Mouse (Mus musculus): ENCODE results near the gene Gm27029. TPM values are rescaled to one million over a fixed set of nuclear protein-coding genes. Genes with fewer than 3 reads are reported as not detected.
"Not testable (repeated sequence)": the region's sequence is repeated elsewhere in the genome, so short reads cannot be mapped to it uniquely, and the experiment has no call there.

Gm27029 gene
- polyA plus RNA-seq, 1 experiment from 2014 or later: 9.3 TPM

GRCm38 (mm10) chr11:101378196-101378595, 46.4 kb downstream of the Gm27029 start:
- not testable (repeated sequence) for DNase-seq (ENCODE audit: low spot score); H3K4me1 ChIP-seq (replicated peaks; ENCODE audit: control insufficient read depth, insufficient read depth, low read length); H3K9ac ChIP-seq (ENCODE audit: low read depth, low read length); H3K27ac ChIP-seq (ENCODE audit: low read depth, low read length); H3K27me3 ChIP-seq (ENCODE audit: control insufficient read depth, insufficient read depth, low read length); H3K4me2 ChIP-seq (replicated peaks; ENCODE audit: low read depth, low read length); H3K9me3 ChIP-seq (ENCODE audit: control insufficient read depth, low read length); H3K36me3 ChIP-seq (ENCODE audit: control insufficient read depth, insufficient read depth, low read length); H3K4me3 ChIP-seq (ENCODE audit: low read depth, low read length); ATAC-seq (ENCODE audit: low FRiP score)
- WGBS: 95% methylated on average over 8 of the region's 8 CpGs

DNA sequence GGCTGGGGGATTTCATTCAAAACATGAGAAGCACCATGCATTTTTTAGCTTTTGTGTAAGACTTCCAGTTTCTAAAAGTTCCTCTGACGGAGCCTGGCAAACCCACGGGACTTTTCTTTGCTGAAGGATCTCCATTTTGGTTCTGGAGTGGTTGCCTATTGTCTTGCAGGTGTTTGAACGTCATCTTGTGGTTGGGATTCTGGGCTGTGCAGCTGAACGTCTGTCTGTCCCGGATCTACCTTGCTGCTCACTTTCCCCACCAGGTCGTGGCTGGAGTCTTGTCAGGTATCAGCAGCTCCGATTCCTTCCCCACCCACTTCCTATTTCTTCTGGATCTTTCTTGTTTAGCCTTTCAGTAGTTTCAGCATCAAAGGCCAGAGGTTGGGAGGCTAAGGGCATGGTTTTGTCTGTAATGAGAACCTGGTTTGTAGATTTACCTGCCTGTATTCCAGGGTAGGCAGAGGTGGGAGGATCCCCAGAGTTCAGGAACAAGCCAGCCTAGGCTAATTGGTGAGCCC, 50.1 kb downstream of the Gm27029 start:
- Histone ChIP-seq H3K36me3 (ENCODE audit: control insufficient read depth, insufficient read depth, low read length) (no peaks in the 10 kb centered on the region), H3K27ac (ENCODE audit: low read depth, low read length) (no peak overlapping the region), H3K4me2 (replicated peaks; ENCODE audit: low read depth, low read length) (no peak overlapping the region), H3K4me1 (replicated peaks; ENCODE audit: control insufficient read depth, insufficient read depth, low read length) (no peaks in the 10 kb centered on the region), H3K9me3 (ENCODE audit: control insufficient read depth, low read length) (no peaks in the 10 kb centered on the region), H3K9ac (ENCODE audit: low read depth, low read length) (no peak overlapping the region), H3K27me3 (ENCODE audit: control insufficient read depth, insufficient read depth, low read length) (no peaks in the 10 kb centered on the region), H3K4me3 (ENCODE audit: low read depth, low read length) (no peak overlapping the region)
- WGBS: 81% methylated on average over 7 of the region's 7 CpGs
- no peak for DNase-seq (ENCODE audit: low spot score)
- ATAC-seq (ENCODE audit: low FRiP score): no peak

GRCm38 (mm10) chr11:101370141-101370540, 54.5 kb downstream of the Gm27029 start:
- Histone ChIP-seq H3K36me3 (ENCODE audit: control insufficient read depth, insufficient read depth, low read length) (no peaks in the 10 kb centered on the region), H3K27ac (ENCODE audit: low read depth, low read length) (no peak overlapping the region), H3K4me2 (replicated peaks; ENCODE audit: low read depth, low read length) (no peak overlapping the region), H3K4me1 (replicated peaks; ENCODE audit: control insufficient read depth, insufficient read depth, low read length) (no peaks in the 10 kb centered on the region), H3K9ac (ENCODE audit: low read depth, low read length) (no peak overlapping the region), H3K4me3 (ENCODE audit: low read depth, low read length) (no peak overlapping the region), H3K9me3 (ENCODE audit: control insufficient read depth, low read length) (no peaks in the 10 kb centered on the region), H3K27me3 (ENCODE audit: control insufficient read depth, insufficient read depth, low read length) (no peaks in the 10 kb centered on the region)
- DNase-seq (ENCODE audit: low spot score) (no peak), ATAC-seq (ENCODE audit: low FRiP score) (no peak)
- WGBS: 67% methylated on average over 5 of the region's 5 CpGs

DNA sequence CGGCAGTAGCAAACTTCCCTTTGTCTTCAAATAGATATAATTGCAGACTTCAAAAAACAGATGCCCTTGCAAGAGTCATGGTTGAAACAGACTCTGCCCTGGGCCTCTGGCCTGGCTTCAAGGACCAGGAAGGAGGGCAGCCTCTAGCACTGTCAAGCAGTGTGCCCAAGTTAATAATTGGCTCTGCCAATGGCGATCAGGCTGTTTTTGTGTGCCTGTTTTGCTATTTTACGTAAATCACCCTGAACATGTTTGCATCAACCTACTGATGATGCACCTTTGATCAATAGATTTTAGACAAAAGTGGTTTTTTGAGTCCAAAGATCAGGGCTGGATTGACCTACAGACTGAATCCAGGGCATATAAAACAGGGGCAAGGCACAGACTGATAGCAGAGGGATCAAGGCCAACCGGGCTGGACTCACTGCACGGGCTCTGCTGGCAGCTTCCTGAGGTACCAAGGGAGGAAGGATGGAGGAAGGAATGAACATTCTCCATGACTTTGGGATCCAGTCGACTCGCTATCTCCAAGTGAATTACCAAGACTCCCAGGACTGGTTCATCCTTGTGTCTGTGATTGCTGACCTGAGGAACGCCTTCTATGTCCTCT, 57.2 kb downstream of the Gm27029 start, which contains the start of gene G6pc:
Gene G6pc (plus strand): TSS at position 236 of the 610 bp plus-strand sequence.
- no peak for ATAC-seq (ENCODE audit: low FRiP score)
- WGBS: 86% methylated on average over 8 of the region's 8 CpGs
- H3K4me3 ChIP-seq (ENCODE audit: low read depth, low read length): no peak within 1 kb of the TSS

GRCm38 (mm10) chr11:101364531-101364931, 60.1 kb downstream of the Gm27029 start:
- Histone ChIP-seq H3K9me3 (ENCODE audit: control insufficient read depth, low read length) (no peaks in the 10 kb centered on the region), H3K27ac (ENCODE audit: low read depth, low read length) (no peak overlapping the region), H3K4me2 (replicated peaks; ENCODE audit: low read depth, low read length) (no peak overlapping the region), H3K9ac (ENCODE audit: low read depth, low read length) (no peak overlapping the region), H3K27me3 (ENCODE audit: control insufficient read depth, insufficient read depth, low read length) (no peaks in the 10 kb centered on the region), H3K36me3 (ENCODE audit: control insufficient read depth, insufficient read depth, low read length) (no peaks in the 10 kb centered on the region), H3K4me3 (ENCODE audit: low read depth, low read length) (no peak overlapping the region), H3K4me1 (replicated peaks; ENCODE audit: control insufficient read depth, insufficient read depth, low read length) (no peaks in the 10 kb centered on the region)
- WGBS: 80% methylated on average over 5 of the region's 5 CpGs
- DNase-seq (ENCODE audit: low spot score) (no peak), ATAC-seq (ENCODE audit: low FRiP score) (no peak)

More for the DNA sequence above, 57.2 kb downstream of the Gm27029 start, which contains the start of gene G6pc:
- Histone ChIP-seq H3K36me3 (ENCODE audit: control insufficient read depth, insufficient read depth, low read length) (no peaks in the 10 kb centered on the region), H3K4me2 (replicated peaks; ENCODE audit: low read depth, low read length) (no peak within 1 kb of the TSS), H3K4me1 (replicated peaks; ENCODE audit: control insufficient read depth, insufficient read depth, low read length) (no peaks in the 10 kb centered on the region), H3K27me3 (ENCODE audit: control insufficient read depth, insufficient read depth, low read length) (no peaks in the 10 kb centered on the region), H3K9me3 (ENCODE audit: control insufficient read depth, low read length) (no peaks in the 10 kb centered on the region), H3K27ac (ENCODE audit: low read depth, low read length) (no peak within 1 kb of the TSS), H3K9ac (ENCODE audit: low read depth, low read length) (no peak within 1 kb of the TSS)
- no peak for DNase-seq (ENCODE audit: low spot score)

GRCm38 (mm10) chr11:101360651-101361113, 63.9 kb downstream of the Gm27029 start:
- Histone ChIP-seq H3K27ac (ENCODE audit: low read depth, low read length) (no peak overlapping the region), H3K4me2 (replicated peaks; ENCODE audit: low read depth, low read length) (no peak overlapping the region), H3K9ac (ENCODE audit: low read depth, low read length) (no peak overlapping the region), H3K36me3 (ENCODE audit: control insufficient read depth, insufficient read depth, low read length) (no peaks in the 10 kb centered on the region), H3K4me1 (replicated peaks; ENCODE audit: control insufficient read depth, insufficient read depth, low read length) (no peaks in the 10 kb centered on the region), H3K9me3 (ENCODE audit: control insufficient read depth, low read length) (no peaks in the 10 kb centered on the region), H3K27me3 (ENCODE audit: control insufficient read depth, insufficient read depth, low read length) (no peaks in the 10 kb centered on the region), H3K4me3 (ENCODE audit: low read depth, low read length) (no peak overlapping the region)
- ATAC-seq (ENCODE audit: low FRiP score) (no peak), DNase-seq (ENCODE audit: low spot score) (no peak)
- 58% methylated on average over 3 of the region's 3 CpGs for WGBS

DNA sequence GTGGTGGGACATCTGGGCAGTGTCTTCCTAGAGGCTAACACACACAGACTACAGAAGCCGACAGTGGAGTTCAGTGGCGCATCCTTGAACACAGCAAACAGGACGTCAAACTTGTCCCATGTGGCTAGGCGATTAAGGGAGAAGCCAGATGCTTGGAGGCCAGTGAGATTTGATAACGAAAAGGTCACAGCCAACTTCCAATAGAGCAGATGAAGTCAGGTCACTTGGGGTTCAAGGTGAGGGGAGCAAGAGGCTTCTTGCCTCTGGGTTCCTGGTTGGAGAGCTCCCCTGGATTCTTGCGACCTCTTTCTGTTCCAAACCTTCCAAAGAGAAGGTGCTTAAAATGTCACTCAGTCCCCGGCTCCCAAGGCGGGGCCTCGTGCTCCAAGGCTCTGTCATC, 64.8 kb downstream of the Gm27029 start:
- 75% methylated on average over 9 of the region's 9 CpGs for WGBS
- no peak for ATAC-seq (ENCODE audit: low FRiP score)
- no peak overlapping the region for H3K4me2 ChIP-seq (replicated peaks; ENCODE audit: low read depth, low read length)

DNA sequence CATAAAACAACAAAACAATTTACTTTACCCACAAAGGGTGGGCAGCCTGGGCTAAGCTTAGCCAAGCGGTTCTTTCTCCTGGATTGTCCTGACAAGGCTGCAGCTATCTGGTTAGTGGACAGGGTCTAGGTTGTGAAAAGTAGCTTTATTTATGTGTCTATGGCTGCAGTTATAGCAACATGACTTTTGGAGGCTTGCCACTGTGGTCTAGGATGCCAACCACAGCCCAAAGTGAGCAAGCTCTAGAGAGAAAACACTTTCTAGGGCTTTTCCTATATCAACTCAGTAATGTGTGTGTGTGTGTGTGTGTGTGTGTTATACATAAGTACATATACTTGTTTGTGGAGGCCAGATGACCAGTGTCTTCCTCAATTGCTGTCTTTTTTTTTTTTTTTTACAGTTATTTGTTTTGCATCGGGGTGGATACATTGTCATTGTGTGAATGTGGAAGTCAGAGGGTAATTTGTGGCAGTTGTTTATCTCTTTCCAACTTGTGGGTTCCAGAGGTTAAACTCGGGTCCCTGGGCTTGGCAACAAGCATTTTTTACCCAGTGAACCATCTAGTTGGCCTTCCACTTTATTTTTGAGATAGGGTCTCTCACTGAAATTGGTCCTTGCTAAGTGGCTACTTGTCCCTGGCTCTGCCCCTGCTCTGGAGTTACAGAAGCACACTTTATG, 67.0 kb downstream of the Gm27029 start:
- H3K36me3 ChIP-seq (ENCODE audit: control insufficient read depth, insufficient read depth, low read length): no peaks in the 10 kb centered on the region
- no peaks in the 10 kb centered on the region for H3K4me1 ChIP-seq (replicated peaks; ENCODE audit: control insufficient read depth, insufficient read depth, low read length)
- H3K4me3 ChIP-seq (ENCODE audit: low read depth, low read length): no peak overlapping the region
- no peak overlapping the region for H3K4me2 ChIP-seq (replicated peaks; ENCODE audit: low read depth, low read length)
- H3K9ac ChIP-seq (ENCODE audit: low read depth, low read length): no peak overlapping the region
- H3K27ac ChIP-seq (ENCODE audit: low read depth, low read length): no peak overlapping the region
- no peaks in the 10 kb centered on the region for H3K27me3 ChIP-seq (ENCODE audit: control insufficient read depth, insufficient read depth, low read length)
- WGBS: 78% methylated on average over 3 of the region's 3 CpGs
- ATAC-seq (ENCODE audit: low FRiP score) (no peak), DNase-seq (ENCODE audit: low spot score) (no peak)
- H3K9me3 ChIP-seq (ENCODE audit: control insufficient read depth, low read length): no peaks in the 10 kb centered on the region

More for the DNA sequence above, 64.8 kb downstream of the Gm27029 start:
- H3K27ac ChIP-seq (ENCODE audit: low read depth, low read length): no peak overlapping the region
- H3K4me1 ChIP-seq (replicated peaks; ENCODE audit: control insufficient read depth, insufficient read depth, low read length): no peaks in the 10 kb centered on the region
- H3K27me3 ChIP-seq (ENCODE audit: control insufficient read depth, insufficient read depth, low read length): no peaks in the 10 kb centered on the region
- DNase-seq (ENCODE audit: low spot score): no peak
- H3K9ac ChIP-seq (ENCODE audit: low read depth, low read length): no peak overlapping the region
- no peak overlapping the region for H3K4me3 ChIP-seq (ENCODE audit: low read depth, low read length)
- H3K36me3 ChIP-seq (ENCODE audit: control insufficient read depth, insufficient read depth, low read length): no peaks in the 10 kb centered on the region
- no peaks in the 10 kb centered on the region for H3K9me3 ChIP-seq (ENCODE audit: control insufficient read depth, low read length)
